Mouse (Mus musculus) urinary bladder, postnatal 4 days (tissue): ENCODE results near the gene Trp53i11.

ENCODE experiments used
- DNase-seq, 2 experiments: peaks; one replicate each; pipeline ENCODE4 v3.0.0; 2021 to 2022; ENCODE audit warnings: low spot score in 2 of 2

Trp53i11 gene

GRCm38 (mm10) chr2:93171929-93172328, 15.4 kb upstream of the Trp53i11 start:
- no peak for DNase-seq

- DNase-seq: no peak
These were observed 14.9 kb upstream of the Trp53i11 start for GRCm38 (mm10) chr2:93172460-93172859.

- DNase-seq: no peak
These were observed 13.2 kb upstream of the Trp53i11 start for GRCm38 (mm10) chr2:93174159-93174558.

- DNase-seq: no peak
These were observed 12.1 kb upstream of the Trp53i11 start for GRCm38 (mm10) chr2:93175278-93175677.

- DNase-seq: no peak
These were observed 11.6 kb upstream of the Trp53i11 start for GRCm38 (mm10) chr2:93175721-93176120.

- DNase-seq: no peak
These were observed 11.1 kb upstream of the Trp53i11 start for GRCm38 (mm10) chr2:93176193-93176798.

- no peak for DNase-seq
These were observed 10.3 kb upstream of the Trp53i11 start for GRCm38 (mm10) chr2:93176871-93177667.

- no peak for DNase-seq
These were observed 9.6 kb upstream of the Trp53i11 start for GRCm38 (mm10) chr2:93177668-93178312.

- no peak for DNase-seq
These were observed 9.1 kb upstream of the Trp53i11 start for GRCm38 (mm10) chr2:93178313-93178677.

GRCm38 (mm10) chr2:93179603-93180002, 7.7 kb upstream of the Trp53i11 start:
- no peak for DNase-seq

- DNase-seq: no peak
These were observed 7.1 kb upstream of the Trp53i11 start for GRCm38 (mm10) chr2:93180077-93180844.

GRCm38 (mm10) chr2:93182859-93183258, 4.5 kb upstream of the Trp53i11 start:
- no peak for DNase-seq

- no peak for DNase-seq
These were observed 842 bp downstream of the Trp53i11 start for GRCm38 (mm10) chr2:93188020-93188760.

GRCm38 (mm10) chr2:93188761-93189458, 1.6 kb downstream of the Trp53i11 start:
- DNase-seq: no peak

- no peak for DNase-seq
These were observed 3.6 kb downstream of the Trp53i11 start for GRCm38 (mm10) chr2:93190771-93191487.

- no peak for DNase-seq
These were observed 4.3 kb downstream of the Trp53i11 start for GRCm38 (mm10) chr2:93191488-93192181.

GRCm38 (mm10) chr2:93192182-93192560, 4.8 kb downstream of the Trp53i11 start:
- DNase-seq: no peak

GRCm38 (mm10) chr2:93192671-93193080, 5.3 kb downstream of the Trp53i11 start:
- DNase-seq: no peak

- DNase-seq: no peak
These were observed 6.5 kb downstream of the Trp53i11 start for GRCm38 (mm10) chr2:93193806-93194205.

GRCm38 (mm10) chr2:93198846-93199245, 11.5 kb downstream of the Trp53i11 start:
- peak; percentile 78 to 95 for DNase-seq
